Mouse (Mus musculus) hindbrain, embryonic 13.5 days (tissue): ENCODE measurements around the gene Ylpm1. TPM values are rescaled to one million over a fixed set of nuclear protein-coding genes. Genes with fewer than 3 reads are reported as not detected.
A peak's percentile ranks its signal among the peaks of the same experiment; 100 is the strongest.

ENCODE experiments used
- ATAC-seq: fragments of 200-750 bp; cut with Nextera tagmentation; 2 replicates; pipeline ENCODE4 v1.8.0; 2017; ENCODE audit warnings: moderate TSS enrichment; ENCODE audit not compliant: low FRiP score
- H3K27ac ChIP-seq: fragments of 300-500 bp; sonication (generic); 2 replicates; pipeline ENCODE4 v1.5.1; 2015; ENCODE audit warnings: inconsistent platforms, mild to moderate bottlenecking, moderate library complexity
- H3K27me3 ChIP-seq: fragments of 300-500 bp; sonication (generic); 2 replicates; pipeline ENCODE4 v1.6.1; 2015; ENCODE audit warnings: mild to moderate bottlenecking, inconsistent platforms
- H3K36me3 ChIP-seq: fragments of 300-500 bp; sonication (generic); 2 replicates; pipeline ENCODE4 v1.6.1; 2015; ENCODE audit warnings: mild to moderate bottlenecking, inconsistent platforms
- H3K4me1 ChIP-seq: fragments of 300-500 bp; sonication (generic); replicated peaks from 2 replicates; pipeline ENCODE4 v1.6.1; 2015; ENCODE audit warnings: inconsistent platforms
- H3K4me2 ChIP-seq: fragments of 300-500 bp; sonication (generic); 2 replicates; pipeline ENCODE4 v1.6.1; 2015; ENCODE audit warnings: inconsistent platforms, mild to moderate bottlenecking, moderate library complexity
- H3K4me3 ChIP-seq: fragments of 300-500 bp; sonication (generic); 2 replicates; pipeline ENCODE4 v1.5.1; 2015; ENCODE audit warnings: mild to moderate bottlenecking, inconsistent platforms
- H3K9ac ChIP-seq: fragments of 300-500 bp; sonication (generic); 2 replicates; pipeline ENCODE4 v1.6.1; 2015; ENCODE audit warnings: mild to moderate bottlenecking, inconsistent platforms
- H3K9me3 ChIP-seq: fragments of 300-500 bp; sonication (generic); 2 replicates; pipeline ENCODE4 v1.6.1; 2016; ENCODE audit warnings: inconsistent platforms
- WGBS: fragments of 180-500 bp; shearing (Covaris S2); methylation state at CpG from one replicate; pipeline ENCODE4 v1.1.7; 2015; 5-methylcytosine and 5-hydroxymethylcytosine counted together
- polyA plus RNA-seq: library from polyadenylated mRNA; unstranded; fragments of >200 nt; fragmentation: Nextera tagmentation; extraction: Ambion mirVana; gene quantifications from 2 replicates; pipeline ENCODE4 v1.2.1, GENCODE M21; 2015

Ylpm1 gene
- polyA plus RNA-seq, 1 experiment from 2014 or later = 35.5 TPM

- Histone ChIP-seq H3K9ac (0 out of 2 replicates have a peak overlapping the region, but pooled peaks have one; percentile 16), H3K4me3 (no peak overlapping the region), H3K27ac (no peak overlapping the region; the same call in 1 of the 2 replicates), H3K27me3 (no peaks in the 10 kb centered on the region), H3K4me1 (peaks cover 11% of the 10 kb centered on the region; the same call in 1 of the 2 replicates), H3K36me3 (no peaks in the 10 kb centered on the region), H3K4me2 (no peak overlapping the region), H3K9me3 (no peaks in the 10 kb centered on the region)
- no peak for ATAC-seq
- 61% methylated on average over 14 of the region's 14 CpGs for WGBS
Measured at GRCm38 (mm10) chr12:85101001-85101400, 104.9 kb downstream of the Ylpm1 start.

GRCm38 (mm10) chr12:85101521-85102106, 105.5 kb downstream of the Ylpm1 start:
- no peak for ATAC-seq
- 79% methylated on average over 5 of the region's 5 CpGs for WGBS

GRCm38 (mm10) chr12:85103096-85103495, 107.0 kb downstream of the Ylpm1 start:
- Histone ChIP-seq H3K4me3 (no peak overlapping the region), H3K9ac (no peak overlapping the region), H3K4me1 (peaks cover 17% of the 10 kb centered on the region; the same call in 1 of the 2 replicates), H3K27ac (no peak overlapping the region), H3K4me2 (no peak overlapping the region), H3K9me3 (no peaks in the 10 kb centered on the region), H3K36me3 (no peaks in the 10 kb centered on the region), H3K27me3 (no peaks in the 10 kb centered on the region)
- no peak for ATAC-seq
- 81% methylated on average over 8 of the region's 8 CpGs for WGBS

More at GRCm38 (mm10) chr12:85101521-85102106, 105.5 kb downstream of the Ylpm1 start:
- H3K27ac ChIP-seq = no peak overlapping the region
- H3K9me3 ChIP-seq = no peaks in the 10 kb centered on the region
- H3K36me3 ChIP-seq = no peaks in the 10 kb centered on the region
- peaks cover 16% of the 10 kb centered on the region; the same call in 1 of the 2 replicates for H3K4me1 ChIP-seq
- H3K4me3 ChIP-seq = no peak overlapping the region
- no peak overlapping the region for H3K9ac ChIP-seq
- H3K4me2 ChIP-seq = no peak overlapping the region
- no peaks in the 10 kb centered on the region for H3K27me3 ChIP-seq

GRCm38 (mm10) chr12:85104789-85105188, 108.7 kb downstream of the Ylpm1 start:
- no peak overlapping the region for H3K4me3 ChIP-seq
- WGBS = 86% methylated on average over 8 of the region's 8 CpGs
- H3K9me3 ChIP-seq = no peaks in the 10 kb centered on the region
- H3K4me1 ChIP-seq = peaks cover 23% of the 10 kb centered on the region
- H3K36me3 ChIP-seq = no peaks in the 10 kb centered on the region
- no peak overlapping the region for H3K4me2 ChIP-seq
- no peak for ATAC-seq
- H3K27me3 ChIP-seq = no peaks in the 10 kb centered on the region
- H3K27ac ChIP-seq = no peak overlapping the region
- no peak overlapping the region for H3K9ac ChIP-seq

GRCm38 (mm10) chr12:85106292-85106691, 110.2 kb downstream of the Ylpm1 start:
- H3K4me1 ChIP-seq = peaks cover 21% of the 10 kb centered on the region
- no peak for ATAC-seq
- H3K27me3 ChIP-seq = no peaks in the 10 kb centered on the region
- no peak overlapping the region for H3K4me3 ChIP-seq
- WGBS = 2% methylated on average over 8 of the region's 8 CpGs
- H3K9me3 ChIP-seq = no peaks in the 10 kb centered on the region
- 0 out of 2 replicates have a peak overlapping the region, but pooled peaks have one; percentile 53 for H3K9ac ChIP-seq
- peak overlapping the region; percentile 29; the same call in 1 of the 2 replicates for H3K4me2 ChIP-seq
- H3K36me3 ChIP-seq = no peaks in the 10 kb centered on the region
- H3K27ac ChIP-seq = no peak overlapping the region

- WGBS = 84% methylated on average over 3 of the region's 3 CpGs
- no peak overlapping the region for H3K4me3 ChIP-seq
- no peak overlapping the region for H3K9ac ChIP-seq
- no peak for ATAC-seq
- H3K4me1 ChIP-seq = peaks cover 42% of the 10 kb centered on the region
- H3K27ac ChIP-seq = no peak overlapping the region
- no peaks in the 10 kb centered on the region; the same call in 1 of the 2 replicates for H3K36me3 ChIP-seq
- H3K4me2 ChIP-seq = no peak overlapping the region
- no peaks in the 10 kb centered on the region for H3K27me3 ChIP-seq
- H3K9me3 ChIP-seq = no peaks in the 10 kb centered on the region
Measured at GRCm38 (mm10) chr12:85108643-85109042, 112.5 kb downstream of the Ylpm1 start.

- no peak for ATAC-seq
- H3K4me1 ChIP-seq = peaks cover 42% of the 10 kb centered on the region
- no peaks in the 10 kb centered on the region for H3K9me3 ChIP-seq
- H3K27ac ChIP-seq = no peak overlapping the region
- no peaks in the 10 kb centered on the region for H3K27me3 ChIP-seq
- H3K4me2 ChIP-seq = peak overlapping the region; percentile 94; the same call in 1 of the 2 replicates
- H3K36me3 ChIP-seq = no peaks in the 10 kb centered on the region; the same call in 1 of the 2 replicates
- no peak overlapping the region for H3K4me3 ChIP-seq
- WGBS = 65% methylated on average over 4 of the region's 4 CpGs
- 0 out of 2 replicates have a peak overlapping the region, but pooled peaks have one; percentile 35 for H3K9ac ChIP-seq
Measured at GRCm38 (mm10) chr12:85109426-85109825, 113.3 kb downstream of the Ylpm1 start.

- Histone ChIP-seq H3K36me3 (peaks cover 7% of the 10 kb centered on the region), H3K4me1 (peaks cover 42% of the 10 kb centered on the region), H3K4me3 (peak overlapping the region; percentile 100), H3K27ac (peak overlapping the region; percentile 87), H3K4me2 (peak overlapping the region; percentile 94), H3K27me3 (no peaks in the 10 kb centered on the region), H3K9me3 (no peaks in the 10 kb centered on the region), H3K9ac (peak overlapping the region; percentile 98)
- 18% methylated on average over 17 of the region's 18 CpGs for WGBS
- peak; percentile 65; the same call in 1 of the 2 replicates for ATAC-seq
Measured at GRCm38 (mm10) chr12:85110011-85110697, 114.0 kb downstream of the Ylpm1 start.

GRCm38 (mm10) chr12:85110698-85111592, 114.8 kb downstream of the Ylpm1 start, which contains the start of the genes Prox2 and Dlst:
Gene Prox2 (minus strand): TSS chr12:85110759.
Gene Dlst (plus strand): TSS chr12:85110833.
- H3K36me3 ChIP-seq = peaks cover 15% of the 10 kb centered on the region
- H3K9me3 ChIP-seq = no peaks in the 10 kb centered on the region
- no peaks in the 10 kb centered on the region for H3K27me3 ChIP-seq
- peak within 1 kb of the TSS; percentile 94 for H3K4me2 ChIP-seq
- peak within 1 kb of the TSS; percentile 98 for H3K9ac ChIP-seq
- peak within 1 kb of the TSS; percentile 87 for H3K27ac ChIP-seq
- ATAC-seq = peak; percentile 96
- H3K4me1 ChIP-seq = peaks cover 42% of the 10 kb centered on the region
- peak within 1 kb of the TSS; percentile 100 for H3K4me3 ChIP-seq
- under 1% methylated on average over 83 of the region's 83 CpGs for WGBS

GRCm38 (mm10) chr12:85112550-85113251, 116.6 kb downstream of the Ylpm1 start:
- H3K4me1 ChIP-seq = peaks cover 36% of the 10 kb centered on the region
- H3K9ac ChIP-seq = peak overlapping the region; percentile 98; the same call in 1 of the 2 replicates
- H3K4me2 ChIP-seq = peak overlapping the region; percentile 94
- H3K27me3 ChIP-seq = no peaks in the 10 kb centered on the region
- H3K27ac ChIP-seq = no peak overlapping the region
- H3K4me3 ChIP-seq = no peak overlapping the region
- no peak for ATAC-seq
- WGBS = 91% methylated on average over 7 of the region's 7 CpGs
- H3K9me3 ChIP-seq = no peaks in the 10 kb centered on the region
- H3K36me3 ChIP-seq = peaks cover 23% of the 10 kb centered on the region

- no peak overlapping the region for H3K9ac ChIP-seq
- no peaks in the 10 kb centered on the region for H3K9me3 ChIP-seq
- no peak overlapping the region for H3K4me3 ChIP-seq
- H3K36me3 ChIP-seq = peaks cover 26% of the 10 kb centered on the region
- H3K27me3 ChIP-seq = no peaks in the 10 kb centered on the region
- H3K4me1 ChIP-seq = peaks cover 36% of the 10 kb centered on the region
- ATAC-seq = no peak
- H3K4me2 ChIP-seq = no peak overlapping the region
- WGBS = 94% methylated on average over 3 of the region's 3 CpGs
- no peak overlapping the region for H3K27ac ChIP-seq
Measured at GRCm38 (mm10) chr12:85113337-85113736, 117.2 kb downstream of the Ylpm1 start.
